Mouse (Mus musculus): ENCODE measurements around the gene Syde1. TPM values are rescaled to one million over a fixed set of nuclear protein-coding genes. Genes with fewer than 3 reads are reported as not detected.

The Syde1 gene
- polyA plus RNA-seq, 1 experiment from 2014 or later: 13.4 TPM

GRCm38 (mm10) chr10:78574250-78575104 lies 17.3 kb downstream of the Syde1 start, which contains the start of gene Ilvbl:
TSS of gene Ilvbl (plus strand) at chr10:78574346.
- Histone ChIP-seq H3K4me1 (peaks cover 16% of the 10 kb centered on the region), H3K4me3 (peak within 1 kb of the TSS; percentile 70), H3K27ac (replicated peaks) (peak within 1 kb of the TSS; percentile 88), H3K36me3 (peaks cover 26% of the 10 kb centered on the region), H3K27me3 (ENCODE audit: low read depth, poor library complexity, severe bottlenecking) (no peaks in the 10 kb centered on the region), H3K9me3 (replicated peaks) (no peaks in the 10 kb centered on the region)
- DNase-seq (ENCODE audit: low spot score): peak; percentile 95
- under 1% methylated on average over 51 of the region's 51 CpGs for WGBS

- Histone ChIP-seq H3K4me1 (peaks cover 16% of the 10 kb centered on the region), H3K9me3 (replicated peaks) (no peaks in the 10 kb centered on the region), H3K27ac (replicated peaks) (no peak overlapping the region), H3K36me3 (peaks cover 13% of the 10 kb centered on the region), H3K4me3 (no peak overlapping the region), H3K27me3 (ENCODE audit: low read depth, poor library complexity, severe bottlenecking) (no peaks in the 10 kb centered on the region)
- DNase-seq (ENCODE audit: low spot score): no peak
- WGBS: 79% methylated on average over 3 of the region's 3 CpGs
Observed at GRCm38 (mm10) chr10:78573226-78573625, 18.5 kb downstream of the Syde1 start.

GRCm38 (mm10) chr10:78570897-78571296 lies 20.9 kb downstream of the Syde1 start:
- Histone ChIP-seq H3K27ac (replicated peaks) (no peak overlapping the region), H3K36me3 (no peaks in the 10 kb centered on the region), H3K9me3 (replicated peaks) (no peaks in the 10 kb centered on the region), H3K4me1 (peaks cover 15% of the 10 kb centered on the region), H3K4me3 (no peak overlapping the region), H3K27me3 (ENCODE audit: low read depth, poor library complexity, severe bottlenecking) (no peaks in the 10 kb centered on the region)
- WGBS: 66% methylated on average over 2 of the region's 2 CpGs
- no peak for DNase-seq (ENCODE audit: low spot score)

- H3K4me3 ChIP-seq: no peak overlapping the region
- H3K27ac ChIP-seq (replicated peaks): no peak overlapping the region
- peaks cover 11% of the 10 kb centered on the region for H3K4me1 ChIP-seq
- WGBS: 77% methylated on average over 6 of the region's 6 CpGs
- H3K9me3 ChIP-seq (replicated peaks): no peaks in the 10 kb centered on the region
- no peak for DNase-seq (ENCODE audit: low spot score)
- no peaks in the 10 kb centered on the region for H3K36me3 ChIP-seq
- no peaks in the 10 kb centered on the region for H3K27me3 ChIP-seq (ENCODE audit: low read depth, poor library complexity, severe bottlenecking)
Observed at GRCm38 (mm10) chr10:78570416-78570815, 21.3 kb downstream of the Syde1 start.

GRCm38 (mm10) chr10:78569686-78570085 lies 22.1 kb downstream of the Syde1 start:
- peaks cover 5% of the 10 kb centered on the region for H3K4me1 ChIP-seq
- no peaks in the 10 kb centered on the region for H3K27me3 ChIP-seq (ENCODE audit: low read depth, poor library complexity, severe bottlenecking)
- H3K27ac ChIP-seq (replicated peaks): no peak overlapping the region
- H3K9me3 ChIP-seq (replicated peaks): no peaks in the 10 kb centered on the region
- DNase-seq (ENCODE audit: low spot score): no peak
- H3K36me3 ChIP-seq: no peaks in the 10 kb centered on the region
- no peak overlapping the region for H3K4me3 ChIP-seq
- WGBS: 72% methylated on average over 3 of the region's 3 CpGs

GRCm38 (mm10) chr10:78569191-78569590 lies 22.6 kb downstream of the Syde1 start:
- Histone ChIP-seq H3K27ac (replicated peaks) (no peak overlapping the region), H3K4me1 (peaks cover 5% of the 10 kb centered on the region)

GRCm38 (mm10) chr10:78565070-78565469 lies 26.7 kb downstream of the Syde1 start:
- no peak for DNase-seq (ENCODE audit: low spot score)
- no peaks in the 10 kb centered on the region for H3K9me3 ChIP-seq (replicated peaks)
- H3K27ac ChIP-seq (replicated peaks): no peak overlapping the region
- WGBS: 80% methylated on average over 1 of the region's 1 CpGs
- H3K4me1 ChIP-seq: no peaks in the 10 kb centered on the region
- no peaks in the 10 kb centered on the region for H3K36me3 ChIP-seq
- H3K4me3 ChIP-seq: no peak overlapping the region
- no peaks in the 10 kb centered on the region for H3K27me3 ChIP-seq (ENCODE audit: low read depth, poor library complexity, severe bottlenecking)

More at GRCm38 (mm10) chr10:78569191-78569590, 22.6 kb downstream of the Syde1 start:
- Histone ChIP-seq H3K27me3 (ENCODE audit: low read depth, poor library complexity, severe bottlenecking) (no peaks in the 10 kb centered on the region), H3K9me3 (replicated peaks) (no peaks in the 10 kb centered on the region), H3K4me3 (no peak overlapping the region), H3K36me3 (no peaks in the 10 kb centered on the region)
- no peak for DNase-seq (ENCODE audit: low spot score)
- WGBS: 86% methylated on average over 3 of the region's 3 CpGs

GRCm38 (mm10) chr10:78540943-78541342 lies 50.8 kb downstream of the Syde1 start:
- no peaks in the 10 kb centered on the region for H3K9me3 ChIP-seq (replicated peaks)
- H3K4me1 ChIP-seq: no peaks in the 10 kb centered on the region
- H3K27me3 ChIP-seq (ENCODE audit: low read depth, poor library complexity, severe bottlenecking): no peaks in the 10 kb centered on the region
- no peak overlapping the region for H3K4me3 ChIP-seq
- whole genome bisulfite sequencing: 69% methylated on average over 2 of the region's 2 CpGs
- no peaks in the 10 kb centered on the region for H3K36me3 ChIP-seq
- no peak for DNase-seq (ENCODE audit: low spot score)
- no peak overlapping the region for H3K27ac ChIP-seq (replicated peaks)

Other genes with a start within 250 kb of the Syde1 start
- gene Agpat3, start 239.5 kb downstream of the Syde1 start, polyA plus RNA-seq (2016; fragmentation: Nextera tagmentation; extraction: Ambion mirVana): 41.6 and 48.9 TPM in 2 replicates
- gene Rrp1, start 178.9 kb downstream of the Syde1 start, polyA plus RNA-seq (2016; fragmentation: Nextera tagmentation; extraction: Ambion mirVana): 319 and 355 TPM in 2 replicates
- gene Cstb, start 166.3 kb downstream of the Syde1 start, polyA plus RNA-seq (2016; fragmentation: Nextera tagmentation; extraction: Ambion mirVana): 112 and 114 TPM in 2 replicates
- gene Pdxk, start 127.0 kb downstream of the Syde1 start, polyA plus RNA-seq (2016; fragmentation: Nextera tagmentation; extraction: Ambion mirVana): 10.5 and 11.1 TPM in 2 replicates
- gene Olfr1358, start 74.5 kb downstream of the Syde1 start, polyA plus RNA-seq (2016; fragmentation: Nextera tagmentation; extraction: Ambion mirVana): not detected in 2 replicates
- 38.3 and 48.9 TPM in 2 replicates for gene Ilvbl, start 17.6 kb downstream of the Syde1 start, polyA plus RNA-seq (2016; fragmentation: Nextera tagmentation; extraction: Ambion mirVana)
- gene Olfr1357, start 26.1 kb upstream of the Syde1 start, polyA plus RNA-seq (2016; fragmentation: Nextera tagmentation; extraction: Ambion mirVana): not detected in 2 replicates
- gene Casp14, start 126.3 kb upstream of the Syde1 start, polyA plus RNA-seq (2016; fragmentation: Nextera tagmentation; extraction: Ambion mirVana): not detected in 2 replicates
- not detected in 2 replicates for gene Ccdc105, start 161.1 kb upstream of the Syde1 start, polyA plus RNA-seq (2016; fragmentation: Nextera tagmentation; extraction: Ambion mirVana)
- gene Slc1a6, start 188.5 kb upstream of the Syde1 start, polyA plus RNA-seq (2016; fragmentation: Nextera tagmentation; extraction: Ambion mirVana): 1.7 and 2.0 TPM in 2 replicates